Mouse (Mus musculus) bone marrow macrophage, adult 2 months (primary cell): ENCODE measurements around the gene Agpat1. TPM values are rescaled to one million over a fixed set of nuclear protein-coding genes. Genes with fewer than 3 reads are reported as not detected.
A peak's percentile ranks its signal among the peaks of the same experiment; 100 is the strongest.

Source experiments
- H3K27ac ChIP-seq: 2 replicates; pipeline ENCODE4 v1.5.1; 2012; ENCODE audit warnings: low read depth, low read length; ENCODE audit not compliant: insufficient read depth
- H3K4me1 ChIP-seq: 2 replicates; pipeline ENCODE4 v1.6.1; 2012; ENCODE audit warnings: low read length; ENCODE audit not compliant: control insufficient read depth, insufficient read depth
- H3K4me3 ChIP-seq: 2 replicates; pipeline ENCODE4 v1.5.1; 2012; ENCODE audit warnings: mild to moderate bottlenecking, low read length, moderate library complexity; ENCODE audit not compliant: insufficient read depth
- CTCF ChIP-seq: IDR thresholded peaks from 2 replicates; pipeline ENCODE4 v1.5.1; 2012; ENCODE audit warnings: low read depth, mild to moderate bottlenecking, low read length, moderate library complexity
- POLR2A ChIP-seq: IDR thresholded peaks from 2 replicates; pipeline ENCODE4 v1.6.1; 2012; ENCODE audit warnings: mild to moderate bottlenecking, low read depth, low read length, borderline replicate concordance
- polyA plus RNA-seq: library from polyadenylated mRNA; stranded (reverse); fragments of >200 nt; gene quantifications from 2 replicates; pipeline ENCODE4 v1.2.4, GENCODE M21; 2012; ENCODE audit not compliant: missing spikeins, insufficient read depth, insufficient read length

Gene Agpat1
- polyA plus RNA-seq, 1 experiment, result 101 TPM

DNA sequence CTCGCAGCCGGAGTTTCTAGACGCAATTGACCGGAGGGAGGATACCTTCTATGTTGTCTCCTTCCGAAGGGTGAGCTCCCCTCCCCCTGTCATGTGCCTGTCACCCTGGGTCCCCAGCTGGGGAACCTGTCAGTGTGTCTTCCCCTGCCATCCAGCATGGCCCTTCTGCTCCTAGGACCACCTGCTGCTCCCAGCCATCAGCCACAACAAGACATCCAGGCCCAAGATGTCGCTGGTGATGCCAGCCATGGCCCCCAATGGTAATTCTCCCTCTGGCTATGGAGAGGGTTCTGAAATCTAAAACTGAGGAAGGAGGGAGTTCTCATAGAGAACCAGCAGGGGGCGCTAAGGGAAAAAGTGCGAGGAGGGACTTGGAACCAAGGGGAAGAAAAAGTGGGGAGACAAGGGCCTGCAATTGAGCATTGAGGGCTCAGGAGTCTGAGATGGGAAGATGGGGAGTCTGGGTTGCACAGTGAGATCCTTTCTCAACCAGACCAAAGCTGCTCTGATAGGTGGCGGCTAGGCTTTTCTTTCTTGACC, 49.8 kb downstream of the Agpat1 start:
- Histone ChIP-seq H3K4me1 (peaks cover 21% of the 10 kb centered on the region), H3K27ac (no peak overlapping the region), H3K4me3 (no peak overlapping the region)
- TF ChIP-seq POLR2A (no peak), CTCF (peak; percentile 78)

DNA sequence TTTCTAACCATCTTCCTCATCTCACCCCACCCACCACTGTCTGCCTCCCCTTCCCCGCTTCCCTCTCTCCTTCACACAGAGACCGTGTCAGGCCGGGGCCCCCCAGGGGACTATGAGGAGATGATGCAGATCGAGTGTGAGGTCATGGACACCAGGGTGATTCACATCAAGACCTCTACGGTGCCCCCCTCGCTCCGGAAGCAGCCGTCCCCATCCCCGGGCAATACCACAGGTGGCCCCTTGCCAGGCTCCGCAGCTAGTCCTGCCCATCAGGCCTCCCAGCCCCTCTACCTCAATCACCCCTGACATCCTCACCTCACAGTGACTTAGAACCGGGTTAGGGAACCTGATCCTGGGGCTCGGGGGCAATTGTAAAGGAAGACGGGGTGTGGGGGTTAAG, 50.3 kb downstream of the Agpat1 start:
- TF ChIP-seq CTCF, result no peak
- TF ChIP-seq POLR2A, result no peak
- peaks cover 17% of the 10 kb centered on the region for H3K4me1 ChIP-seq
- H3K4me3 ChIP-seq, result no peak overlapping the region
- H3K27ac ChIP-seq, result no peak overlapping the region

DNA sequence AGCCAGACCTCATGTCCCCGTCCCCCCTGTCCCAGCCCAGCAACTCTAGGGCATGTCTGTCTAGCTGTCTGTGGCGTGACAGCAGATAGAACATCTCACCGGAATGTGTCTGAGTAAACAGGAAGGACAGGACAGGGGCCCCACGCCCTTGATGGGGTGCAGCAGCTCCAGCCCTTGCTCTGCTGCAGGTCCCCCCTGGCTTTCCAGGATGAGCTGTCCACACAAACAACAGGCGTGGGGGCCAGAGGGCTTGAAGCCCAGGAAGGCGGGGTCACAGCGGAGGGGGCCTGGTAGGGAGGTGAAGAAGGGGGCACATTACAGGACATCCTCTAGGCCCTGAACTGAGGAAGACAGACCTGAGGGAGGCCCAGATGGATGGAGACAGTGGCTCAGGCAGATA, 51.1 kb downstream of the Agpat1 start:
- no peak for TF ChIP-seq CTCF
- H3K4me1 ChIP-seq, result peaks cover 11% of the 10 kb centered on the region
- H3K4me3 ChIP-seq, result no peak overlapping the region
- H3K27ac ChIP-seq, result no peak overlapping the region

DNA sequence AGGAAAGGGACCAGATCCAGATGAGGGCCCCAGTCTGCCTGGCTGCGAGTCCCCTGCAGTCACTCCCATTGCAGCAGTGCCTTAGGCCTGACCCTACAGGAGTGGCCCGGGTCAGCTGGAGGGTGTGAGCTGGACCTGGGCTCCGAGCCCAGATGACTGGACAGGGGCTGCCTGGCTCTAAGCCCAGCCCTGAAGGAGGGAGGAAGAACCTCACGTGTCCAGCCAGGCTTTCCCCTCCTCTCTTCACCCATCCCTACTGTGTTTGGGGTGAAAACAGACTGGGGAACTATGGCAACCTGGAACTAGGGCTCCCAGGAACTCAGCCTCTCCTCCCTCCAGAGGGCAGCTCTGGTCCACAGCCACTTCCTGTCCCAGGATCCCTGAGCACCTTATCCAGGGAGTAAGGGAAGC, 51.5 kb downstream of the Agpat1 start:
- no peak overlapping the region for H3K27ac ChIP-seq
- peaks cover 11% of the 10 kb centered on the region for H3K4me1 ChIP-seq
- no peak for TF ChIP-seq POLR2A
- no peak for TF ChIP-seq CTCF
- H3K4me3 ChIP-seq, result no peak overlapping the region

DNA sequence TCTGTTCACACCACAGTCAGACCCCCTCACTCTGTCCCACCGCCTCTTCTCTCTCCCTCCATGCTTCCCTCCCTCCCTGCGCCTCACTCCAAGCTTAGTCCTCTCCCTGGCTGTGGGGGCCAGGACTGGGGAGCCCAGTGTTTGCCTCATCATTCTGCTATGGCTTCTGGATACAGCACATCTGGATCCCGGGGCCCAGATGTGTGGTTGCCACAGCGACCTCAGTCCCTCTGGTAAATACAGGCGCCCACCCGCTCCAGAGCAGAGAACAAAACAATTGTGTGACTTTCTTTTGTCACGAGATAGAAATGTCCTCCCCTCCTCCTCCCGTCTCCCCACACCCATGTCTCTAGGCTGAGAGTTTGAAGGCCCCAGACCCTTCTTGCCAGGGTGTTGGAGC, 52.6 kb downstream of the Agpat1 start:
- Histone ChIP-seq H3K4me3 (no peak overlapping the region), H3K27ac (no peak overlapping the region), H3K4me1 (peaks cover 14% of the 10 kb centered on the region)
- TF ChIP-seq POLR2A, result no peak
- no peak for TF ChIP-seq CTCF

DNA sequence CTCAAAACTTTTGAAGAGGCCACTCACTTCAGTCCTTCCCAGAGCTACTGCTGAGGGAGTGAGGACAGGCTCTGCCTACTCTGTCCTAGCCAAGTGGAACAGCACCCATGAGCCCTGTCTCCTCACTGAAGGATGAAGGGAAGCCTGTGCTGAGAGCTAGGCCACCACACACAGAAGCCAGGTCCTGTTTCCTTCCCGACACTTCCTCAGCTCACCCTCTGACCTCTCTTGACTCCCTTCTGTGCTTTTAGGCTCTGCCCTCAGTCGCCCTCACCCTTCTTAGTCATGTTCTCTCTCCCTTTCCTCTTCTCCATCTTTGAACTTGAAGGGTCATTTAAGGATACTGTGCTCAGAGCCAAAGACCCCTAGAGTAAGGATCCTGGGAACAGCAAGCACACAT, 53.2 kb downstream of the Agpat1 start:
- Histone ChIP-seq H3K4me1 (peaks cover 14% of the 10 kb centered on the region), H3K4me3 (no peak overlapping the region), H3K27ac (no peak overlapping the region)
- TF ChIP-seq POLR2A (no peak), CTCF (no peak)

DNA sequence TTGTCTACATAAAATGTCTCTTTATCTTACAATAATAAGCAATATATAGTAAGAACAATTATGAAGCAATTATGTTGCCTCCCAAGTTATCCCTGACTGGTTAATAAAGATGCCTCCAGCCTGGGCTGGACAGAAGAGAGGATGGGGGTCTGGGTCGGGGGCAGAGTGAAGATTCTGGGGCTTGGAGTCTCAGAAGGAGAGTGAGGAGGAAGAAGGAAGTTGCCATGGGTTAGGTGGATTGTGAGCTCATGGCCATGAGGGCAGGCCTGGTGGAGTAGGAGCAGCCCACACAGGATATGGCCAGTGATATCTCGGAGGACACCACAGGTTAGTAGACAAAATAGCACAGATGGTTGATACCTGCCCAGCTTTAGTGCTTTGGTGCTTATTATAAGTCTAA, 54.1 kb downstream of the Agpat1 start:
- no peak for TF ChIP-seq POLR2A
- no peak for TF ChIP-seq CTCF
- Histone ChIP-seq H3K4me3 (no peak overlapping the region), H3K4me1 (peaks cover 14% of the 10 kb centered on the region), H3K27ac (no peak overlapping the region)

DNA sequence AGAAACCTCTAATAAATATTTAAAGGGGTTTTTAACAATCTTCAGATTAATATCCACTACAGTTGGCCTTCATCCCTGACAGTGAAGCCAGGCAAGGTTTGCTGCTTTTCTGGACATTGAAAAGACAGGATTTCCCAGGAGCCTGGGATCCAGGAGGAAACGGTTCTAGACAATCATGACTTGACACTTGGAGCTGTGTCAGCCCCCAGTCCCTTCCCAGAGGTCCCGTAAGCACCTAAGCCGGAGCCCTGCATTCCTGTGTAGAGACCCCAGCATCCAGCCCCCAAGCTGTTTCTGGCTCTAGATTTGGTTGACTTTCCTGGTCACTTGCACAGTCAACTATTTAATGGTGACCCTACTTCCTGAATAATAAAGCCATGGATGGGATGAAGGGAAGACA, 54.5 kb downstream of the Agpat1 start:
- TF ChIP-seq CTCF, result no peak
- Histone ChIP-seq H3K27ac (no peak overlapping the region), H3K4me1 (peaks cover 14% of the 10 kb centered on the region), H3K4me3 (no peak overlapping the region)

DNA sequence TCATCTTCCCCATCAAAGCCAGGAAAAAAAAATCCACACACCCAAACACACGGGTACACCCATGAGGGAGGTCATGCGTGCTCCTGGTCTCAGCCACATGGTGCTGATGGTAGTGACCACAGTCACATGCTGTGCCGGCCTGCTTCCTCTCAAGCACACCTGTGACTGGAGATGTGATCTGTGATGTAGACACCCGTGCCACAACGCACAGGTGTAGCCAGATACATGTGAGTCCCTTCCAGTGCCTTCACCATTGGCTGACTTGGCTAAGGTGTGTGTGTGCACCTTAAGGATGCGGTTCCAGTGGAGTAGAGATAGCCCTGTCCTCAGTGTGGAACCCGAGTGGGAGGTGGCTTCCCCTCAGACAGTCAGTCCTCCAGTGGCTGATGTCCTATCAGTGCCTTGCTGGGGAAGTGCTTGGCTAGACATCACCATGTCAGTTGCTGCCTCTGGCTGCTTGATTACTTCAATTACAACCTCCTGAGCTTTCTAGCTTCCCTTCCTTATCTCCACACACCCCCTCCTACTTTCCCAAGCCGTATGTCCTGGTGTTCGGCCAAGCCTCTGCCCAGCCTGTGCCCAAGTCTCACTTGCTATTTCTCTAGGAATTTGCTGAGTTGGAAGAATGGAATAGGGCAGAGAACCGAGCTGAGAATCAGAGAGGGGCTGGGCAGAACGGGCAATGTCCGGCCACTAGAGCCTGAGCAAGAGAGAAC, 55.3 kb downstream of the Agpat1 start:
- no peak overlapping the region for H3K4me3 ChIP-seq
- H3K27ac ChIP-seq, result no peak overlapping the region
- peaks cover 14% of the 10 kb centered on the region for H3K4me1 ChIP-seq
- TF ChIP-seq POLR2A (0 out of 2 replicates have a peak, but pooled peaks have one; percentile 5), CTCF (no peak)

DNA sequence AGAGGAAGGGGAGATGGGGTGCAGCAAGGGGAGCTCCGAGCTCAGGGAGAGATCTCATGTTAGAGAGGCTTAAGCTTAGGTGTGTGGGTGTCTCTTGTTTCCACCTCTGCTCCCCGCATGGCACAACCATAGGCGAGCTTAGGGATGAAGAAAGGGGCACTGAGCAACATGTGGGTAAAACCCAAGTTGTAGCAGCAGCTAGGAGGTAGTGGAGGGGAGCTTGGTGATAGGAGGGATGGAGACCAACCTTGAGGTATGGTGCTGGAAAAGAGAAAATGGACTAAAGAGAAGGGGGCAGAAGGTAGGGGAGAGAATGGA, 55.8 kb downstream of the Agpat1 start:
- no peak overlapping the region for H3K27ac ChIP-seq
- peaks cover 14% of the 10 kb centered on the region for H3K4me1 ChIP-seq
- H3K4me3 ChIP-seq, result no peak overlapping the region
- no peak for TF ChIP-seq POLR2A
- TF ChIP-seq CTCF, result no peak
